Mouse (Mus musculus) frontal cortex, postnatal 25 days (tissue): Measurements from ENCODE around the gene Wnt7b.

ENCODE experiments used
- DNase-seq, 2 experiments: peaks; one replicate each; pipeline ENCODE4 v3.0.0; 2022; ENCODE audit warnings: low spot score in 2 of 2

Gene Wnt7b

DNA sequence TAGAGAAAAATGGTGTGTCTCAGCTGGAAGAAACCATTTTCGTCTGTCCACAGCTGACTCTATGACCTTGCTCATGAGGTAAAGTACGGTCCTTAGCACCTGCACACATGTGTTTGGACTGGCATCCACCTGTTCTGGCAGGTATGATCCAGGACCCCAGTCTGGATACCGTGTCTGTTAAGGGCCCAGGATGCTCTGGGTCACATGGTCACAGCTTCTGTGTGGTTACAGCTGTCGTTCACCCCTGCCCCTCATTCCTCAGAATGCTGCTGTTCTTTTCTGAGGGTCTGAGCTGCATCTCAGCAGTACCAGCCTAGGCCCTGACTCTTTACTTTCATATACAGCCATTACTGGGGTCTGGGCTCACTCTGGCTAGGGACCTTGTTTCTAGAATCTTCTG, 18.9 kb upstream of the Wnt7b start:
- DNase-seq: no peak

DNA sequence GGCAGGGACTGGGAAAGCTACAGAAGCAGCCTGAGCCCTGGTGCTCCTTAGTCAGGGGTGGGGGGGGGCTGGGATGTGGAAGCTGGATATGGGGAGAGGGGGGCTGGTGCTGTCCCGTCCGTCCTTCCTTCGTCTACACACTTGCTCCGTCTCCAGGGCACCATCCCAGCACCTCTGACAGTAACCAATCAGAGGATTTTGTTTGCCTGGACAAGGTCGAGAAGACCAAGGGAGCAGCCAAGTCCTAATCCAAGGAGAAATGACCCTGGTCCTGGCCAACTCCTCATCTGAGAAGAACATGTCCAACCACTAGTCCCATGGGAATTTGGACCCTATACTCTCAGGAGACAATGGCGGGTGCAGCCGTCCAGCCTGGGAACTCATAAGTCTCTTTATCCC, 18.4 kb upstream of the Wnt7b start:
- DNase-seq: no peak

GRCm38 (mm10) chr15:85599887-85600695, 17.8 kb upstream of the Wnt7b start:
- no peak for DNase-seq

- peak; percentile 66 to 75 for DNase-seq
Measured at GRCm38 (mm10) chr15:85598984-85599886, 17.0 kb upstream of the Wnt7b start.

DNA sequence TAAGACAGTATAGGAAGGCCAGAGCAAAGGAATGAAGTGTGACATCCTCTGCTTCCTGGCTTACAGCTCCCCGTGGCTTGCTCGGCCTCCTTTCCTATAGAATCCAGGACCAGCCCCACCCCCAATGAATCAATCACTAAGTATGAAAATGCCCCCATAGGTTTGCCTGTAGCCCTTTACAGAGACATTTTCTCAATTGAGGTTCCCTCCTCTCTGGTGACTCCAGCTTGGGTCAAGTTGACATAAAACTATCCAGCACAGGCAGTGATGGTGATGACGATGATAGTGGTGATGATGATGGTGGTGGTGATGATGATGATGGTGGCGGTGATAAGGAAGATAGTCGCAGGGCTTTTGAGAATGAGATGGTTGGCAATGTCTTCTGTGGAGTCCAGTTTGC, 16.2 kb upstream of the Wnt7b start:
- no peak for DNase-seq

- no peak for DNase-seq
Measured at GRCm38 (mm10) chr15:85597403-85597802, 15.1 kb upstream of the Wnt7b start.

DNA sequence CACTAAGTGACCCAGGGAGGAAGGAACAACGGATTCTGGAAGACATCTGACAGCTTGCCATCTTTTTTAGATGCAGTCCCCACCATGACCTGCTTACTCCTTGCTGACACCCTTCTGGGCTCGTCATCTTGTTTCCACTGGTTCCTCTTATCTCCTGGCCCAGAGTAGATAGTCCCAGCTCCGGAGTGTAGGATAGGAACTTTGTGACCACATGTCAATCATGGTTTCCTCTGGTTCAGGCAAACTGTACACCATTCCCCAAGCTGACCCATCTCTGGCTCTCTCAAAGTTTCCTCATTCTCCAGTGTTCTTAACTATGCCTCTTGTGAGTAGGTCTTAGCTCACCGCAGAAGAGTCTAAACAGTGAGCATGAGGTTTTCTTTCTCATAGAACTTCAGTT, 10.4 kb upstream of the Wnt7b start:
- DNase-seq: no peak

GRCm38 (mm10) chr15:85590831-85591230, 8.6 kb upstream of the Wnt7b start:
- DNase-seq: no peak

DNA sequence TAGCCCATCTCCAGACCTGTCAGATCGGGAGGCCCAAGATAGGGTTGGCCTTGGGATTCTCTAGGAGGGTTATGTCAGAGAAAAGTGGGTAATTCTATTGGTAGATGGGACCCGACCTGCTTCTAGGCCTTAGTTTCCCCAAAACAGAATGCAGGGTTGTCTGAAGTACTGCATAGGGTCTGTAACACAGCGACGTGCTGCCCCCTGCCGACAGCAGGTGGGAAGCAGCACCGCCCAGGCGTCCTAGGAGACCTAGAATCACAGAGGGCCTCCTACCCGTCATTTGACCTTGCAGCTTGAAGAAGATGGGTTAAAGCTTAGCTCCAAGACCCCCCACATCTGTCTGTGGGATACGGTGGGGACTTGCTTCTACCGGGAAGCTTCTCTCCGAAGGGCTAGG, 1.2 kb upstream of the Wnt7b start:
- DNase-seq: peak; percentile 53 to 68

DNA sequence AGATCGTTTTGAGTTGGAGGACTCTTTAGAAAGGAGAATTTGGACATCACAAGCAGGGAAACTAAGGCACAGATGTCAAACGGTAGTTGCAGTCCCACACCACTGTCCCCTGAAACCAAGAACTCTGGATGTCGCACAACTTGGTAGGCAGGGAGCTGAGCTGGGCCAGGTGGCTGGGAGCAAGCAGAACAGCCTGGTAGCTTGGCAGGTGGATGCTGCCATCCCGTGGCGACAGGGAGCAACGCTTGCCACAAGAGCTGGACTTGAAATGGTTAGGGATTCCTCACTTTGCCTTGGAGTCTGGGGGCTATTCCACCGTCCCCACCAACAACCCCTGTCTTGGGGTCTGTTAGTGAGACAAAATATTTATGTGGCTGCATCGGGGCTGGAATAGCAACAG, 751 bp upstream of the Wnt7b start:
- DNase-seq: peak; percentile 71 to 74

GRCm38 (mm10) chr15:85581563-85582064, 659 bp downstream of the Wnt7b start:
- DNase-seq: no peak

- DNase-seq: no peak
Measured at GRCm38 (mm10) chr15:85580934-85581562, 1.2 kb downstream of the Wnt7b start.

DNA sequence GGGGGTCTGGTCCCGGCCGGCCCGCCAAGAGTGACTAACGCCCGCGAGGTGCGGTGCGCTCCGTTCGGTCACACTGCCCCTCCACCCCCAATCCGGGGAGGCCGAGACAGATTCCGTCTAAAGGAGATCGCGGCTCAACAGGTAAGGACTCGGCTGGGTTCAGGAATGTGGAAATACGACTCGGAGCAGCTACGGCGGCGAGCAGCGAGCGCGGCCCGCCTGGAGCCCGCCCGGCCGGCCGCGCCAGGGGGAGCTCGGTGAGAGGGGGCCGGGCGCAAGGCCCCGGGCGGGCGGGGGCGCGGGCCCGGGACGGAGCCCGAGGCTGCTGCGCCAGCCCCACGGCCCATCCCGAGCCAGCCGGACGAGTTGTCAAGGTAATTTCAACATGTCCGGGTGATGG, 1.8 kb downstream of the Wnt7b start:
- DNase-seq: no peak

- DNase-seq: no peak
Measured at GRCm38 (mm10) chr15:85577583-85578460, 4.5 kb downstream of the Wnt7b start.

DNA sequence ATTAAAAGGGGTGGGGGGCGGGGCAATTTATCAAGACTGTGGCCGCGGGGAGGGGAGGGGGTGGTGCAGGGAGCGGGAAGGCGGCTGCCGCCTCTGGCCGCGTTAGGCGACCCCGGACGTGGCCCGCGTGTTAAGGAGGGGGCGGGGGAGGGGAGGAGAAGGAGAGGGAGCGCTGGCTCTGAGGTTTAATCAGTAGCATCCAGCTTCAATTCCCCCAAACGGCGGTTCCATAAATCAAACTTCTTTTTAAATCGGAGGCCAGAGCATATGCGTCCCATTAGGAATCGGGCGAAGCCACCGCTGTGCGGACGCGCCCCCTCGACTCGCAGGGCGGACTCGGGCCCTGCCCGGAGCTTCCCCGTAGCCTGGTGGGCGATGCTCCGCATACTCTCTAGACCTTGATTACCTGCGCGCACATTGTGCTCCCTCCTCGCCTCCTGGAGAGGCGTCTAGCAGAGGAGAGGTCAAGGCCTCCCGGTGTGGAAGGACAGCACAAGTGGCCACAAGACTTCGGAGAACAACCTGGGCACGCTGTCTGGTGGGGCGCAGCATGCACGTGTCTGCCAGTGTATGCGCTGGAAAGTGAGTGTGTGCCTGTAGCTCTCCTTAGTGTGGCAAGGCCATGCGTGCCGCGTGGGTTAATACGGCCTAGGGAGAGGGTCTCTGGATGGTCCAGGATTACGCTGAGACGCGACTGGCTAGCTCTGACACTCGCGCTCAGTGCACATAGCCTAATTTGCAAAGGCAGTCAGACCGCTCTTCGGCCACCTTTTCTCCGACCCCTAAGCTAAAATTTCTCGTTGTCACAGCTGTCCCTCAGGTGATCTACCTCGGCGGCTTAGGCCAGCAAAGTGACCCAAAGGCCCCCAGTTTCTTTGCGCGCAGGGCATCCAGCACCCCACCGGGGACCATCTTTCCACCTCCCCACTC, 5.5 kb downstream of the Wnt7b start:
- DNase-seq: no peak

DNA sequence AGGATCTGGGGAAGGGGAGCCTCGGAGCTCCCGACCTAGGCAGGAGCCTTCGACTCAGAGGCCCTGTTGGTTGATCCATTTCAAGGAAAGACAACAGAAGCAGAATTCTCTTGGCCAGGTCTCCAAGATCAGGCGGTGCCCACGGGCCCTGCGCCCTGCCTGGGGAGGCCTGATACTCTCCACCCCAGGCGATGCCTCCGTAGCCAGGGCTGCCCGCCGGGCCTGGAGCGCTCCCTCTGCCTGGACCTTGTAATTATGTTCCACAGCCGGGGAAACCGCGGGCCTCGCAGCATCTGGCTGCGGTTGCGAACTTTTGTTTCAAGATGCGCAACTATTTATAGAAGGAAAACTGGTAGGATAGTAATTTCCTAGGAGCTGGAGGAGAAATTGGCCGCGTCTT, 6.2 kb downstream of the Wnt7b start:
- DNase-seq: no peak

- DNase-seq: no peak
Measured at GRCm38 (mm10) chr15:85574558-85574957, 7.7 kb downstream of the Wnt7b start.

GRCm38 (mm10) chr15:85574086-85574485, 8.2 kb downstream of the Wnt7b start:
- no peak for DNase-seq

- no peak for DNase-seq
Measured at GRCm38 (mm10) chr15:85572619-85573254, 9.5 kb downstream of the Wnt7b start.
